Mouse (Mus musculus) lung, embryonic 16.5 days (tissue): ENCODE data around the gene Csnk2a1. TPM values are rescaled to one million over a fixed set of nuclear protein-coding genes. Genes with fewer than 3 reads are reported as not detected.

Experiments
- ATAC-seq: fragments of 200-750 bp; cut with Nextera tagmentation; 2 replicates; pipeline ENCODE4 v1.8.0; 2017; ENCODE audit warnings: low read depth, mild to moderate bottlenecking, moderate library complexity
- H3K27ac ChIP-seq: fragments of 300-500 bp; sonication (generic); 2 replicates; pipeline ENCODE4 v1.5.1; 2014; ENCODE audit warnings: mild to moderate bottlenecking, control low read depth, low read length
- H3K27me3 ChIP-seq: fragments of 300-500 bp; sonication (generic); 2 replicates; pipeline ENCODE4 v1.6.1; 2014; ENCODE audit warnings: low read depth, low read length, mixed read lengths; ENCODE audit not compliant: control insufficient read depth, insufficient read depth
- H3K36me3 ChIP-seq: fragments of 300-500 bp; sonication (generic); 2 replicates; pipeline ENCODE4 v1.6.1; 2014; ENCODE audit warnings: low read length; ENCODE audit not compliant: control insufficient read depth, insufficient read depth
- H3K4me1 ChIP-seq: fragments of 300-500 bp; sonication (generic); replicated peaks from 2 replicates; pipeline ENCODE4 v1.6.1; 2014; ENCODE audit warnings: low read length, mixed read lengths; ENCODE audit not compliant: control insufficient read depth, insufficient read depth
- H3K4me2 ChIP-seq: fragments of 300-500 bp; sonication (generic); 2 replicates; pipeline ENCODE4 v1.6.1; 2014; ENCODE audit warnings: low read depth, low read length, control low read depth
- H3K4me3 ChIP-seq: fragments of 300-500 bp; sonication (generic); 2 replicates; pipeline ENCODE4 v1.5.1; 2014; ENCODE audit warnings: mild to moderate bottlenecking, low read length, control low read depth
- H3K9ac ChIP-seq: fragments of 300-500 bp; sonication (generic); 2 replicates; pipeline ENCODE4 v1.6.1; 2014; ENCODE audit warnings: low read length, control low read depth
- H3K9me3 ChIP-seq: fragments of 300-500 bp; sonication (generic); 2 replicates; pipeline ENCODE4 v1.6.1; 2016; ENCODE audit warnings: low read length; ENCODE audit not compliant: control insufficient read depth
- whole genome bisulfite sequencing: fragments of 180-500 bp; shearing (Covaris S2); extraction: QIAGEN DNeasy Blood & Tissue Kit; methylation state at CpG from one replicate; pipeline ENCODE4 v1.1.7; 2014; 5-methylcytosine and 5-hydroxymethylcytosine counted together
- polyA plus RNA-seq: library from polyadenylated mRNA; unstranded; fragments of >200 nt; fragmentation: Nextera tagmentation; extraction: Ambion mirVana; gene quantifications from 2 replicates; pipeline ENCODE4 v1.2.1, GENCODE M21; 2015

The Csnk2a1 gene
- polyA plus RNA-seq, 1 experiment from 2014 or later: 84.4 TPM

- ATAC-seq: no peak
- no peaks in the 10 kb centered on the region for H3K9me3 ChIP-seq
- no peak overlapping the region for H3K27ac ChIP-seq
- no peak overlapping the region for H3K4me3 ChIP-seq
- H3K36me3 ChIP-seq: no peaks in the 10 kb centered on the region
- H3K4me1 ChIP-seq: peaks cover 16% of the 10 kb centered on the region
- H3K9ac ChIP-seq: no peak overlapping the region
- no peak overlapping the region for H3K4me2 ChIP-seq
- 68% methylated on average over 8 of the region's 8 CpGs for WGBS
- H3K27me3 ChIP-seq: no peaks in the 10 kb centered on the region
Measured at GRCm38 (mm10) chr2:152223521-152224300, 2.9 kb upstream of the Csnk2a1 start.

GRCm38 (mm10) chr2:152225536-152225935, 1.1 kb upstream of the Csnk2a1 start:
- no peak overlapping the region for H3K27ac ChIP-seq
- H3K36me3 ChIP-seq: peaks cover 3% of the 10 kb centered on the region; the same call in 1 of the 2 replicates
- H3K9me3 ChIP-seq: no peaks in the 10 kb centered on the region
- H3K9ac ChIP-seq: peak overlapping the region; percentile 64
- H3K4me1 ChIP-seq: peaks cover 17% of the 10 kb centered on the region
- H3K4me2 ChIP-seq: peak overlapping the region; percentile 69
- WGBS: 67% methylated on average over 7 of the region's 7 CpGs
- no peak overlapping the region; the same call in 1 of the 2 replicates for H3K4me3 ChIP-seq
- no peaks in the 10 kb centered on the region for H3K27me3 ChIP-seq
- no peak for ATAC-seq

GRCm38 (mm10) chr2:152227051-152227481, 427 bp downstream of the Csnk2a1 start:
- Histone ChIP-seq H3K9ac (peak overlapping the region; percentile 85), H3K9me3 (no peaks in the 10 kb centered on the region), H3K36me3 (peaks cover 3% of the 10 kb centered on the region; the same call in 1 of the 2 replicates), H3K27me3 (no peaks in the 10 kb centered on the region), H3K4me3 (peak overlapping the region; percentile 73), H3K27ac (peak overlapping the region; percentile 96), H3K4me1 (peaks cover 17% of the 10 kb centered on the region), H3K4me2 (peak overlapping the region; percentile 78)
- peak; percentile 83 for ATAC-seq
- 0% methylated on average over 38 of the region's 38 CpGs for WGBS

- Histone ChIP-seq H3K4me2 (no peak overlapping the region), H3K27me3 (no peaks in the 10 kb centered on the region), H3K36me3 (peaks cover 3% of the 10 kb centered on the region; the same call in 1 of the 2 replicates), H3K27ac (no peak overlapping the region), H3K9ac (no peak overlapping the region), H3K9me3 (no peaks in the 10 kb centered on the region), H3K4me3 (no peak overlapping the region), H3K4me1 (peaks cover 17% of the 10 kb centered on the region)
- no peak for ATAC-seq
Measured at GRCm38 (mm10) chr2:152230046-152230445, 3.4 kb downstream of the Csnk2a1 start.

- ATAC-seq: no peak
- WGBS: 74% methylated on average over 1 of the region's 1 CpGs
- H3K27ac ChIP-seq: no peak overlapping the region
Measured at GRCm38 (mm10) chr2:152237926-152238325, 11.3 kb downstream of the Csnk2a1 start.

GRCm38 (mm10) chr2:152240580-152240979, 13.9 kb downstream of the Csnk2a1 start:
- Histone ChIP-seq H3K4me2 (no peak overlapping the region), H3K9ac (no peak overlapping the region), H3K27me3 (no peaks in the 10 kb centered on the region), H3K36me3 (peaks cover 18% of the 10 kb centered on the region; the same call in 1 of the 2 replicates), H3K27ac (no peak overlapping the region), H3K4me1 (no peaks in the 10 kb centered on the region), H3K9me3 (no peaks in the 10 kb centered on the region), H3K4me3 (no peak overlapping the region)
- 30% methylated on average over 2 of the region's 2 CpGs for WGBS
- no peak for ATAC-seq

More at GRCm38 (mm10) chr2:152237926-152238325, 11.3 kb downstream of the Csnk2a1 start:
- Histone ChIP-seq H3K4me1 (no peaks in the 10 kb centered on the region), H3K36me3 (peaks cover 18% of the 10 kb centered on the region; the same call in 1 of the 2 replicates), H3K27me3 (no peaks in the 10 kb centered on the region), H3K4me3 (no peak overlapping the region), H3K9me3 (no peaks in the 10 kb centered on the region), H3K9ac (no peak overlapping the region), H3K4me2 (no peak overlapping the region)

- H3K4me2 ChIP-seq: no peak overlapping the region
- H3K9me3 ChIP-seq: no peaks in the 10 kb centered on the region
- H3K27me3 ChIP-seq: no peaks in the 10 kb centered on the region
- H3K9ac ChIP-seq: no peak overlapping the region
- ATAC-seq: no peak
- H3K4me3 ChIP-seq: no peak overlapping the region
- WGBS: 85% methylated on average over 1 of the region's 1 CpGs
- no peak overlapping the region for H3K27ac ChIP-seq
- 0 out of 2 replicates have a peak, but pooled peaks cover 2% of the 10 kb centered on the region for H3K4me1 ChIP-seq
- H3K36me3 ChIP-seq: peaks cover 12% of the 10 kb centered on the region
Measured at GRCm38 (mm10) chr2:152247213-152247612, 20.6 kb downstream of the Csnk2a1 start.

GRCm38 (mm10) chr2:152250511-152250910, 23.9 kb downstream of the Csnk2a1 start:
- no peaks in the 10 kb centered on the region for H3K9me3 ChIP-seq
- peaks cover 25% of the 10 kb centered on the region for H3K36me3 ChIP-seq
- H3K4me2 ChIP-seq: no peak overlapping the region
- H3K27me3 ChIP-seq: no peaks in the 10 kb centered on the region
- H3K27ac ChIP-seq: no peak overlapping the region
- H3K4me1 ChIP-seq: 0 out of 2 replicates have a peak, but pooled peaks cover 2% of the 10 kb centered on the region
- no peak overlapping the region for H3K9ac ChIP-seq
- no peak overlapping the region for H3K4me3 ChIP-seq
- ATAC-seq: no peak
- WGBS: 44% methylated on average over 2 of the region's 4 CpGs

GRCm38 (mm10) chr2:152259739-152260138, 33.1 kb downstream of the Csnk2a1 start:
- no peak overlapping the region for H3K27ac ChIP-seq
- no peak overlapping the region for H3K4me2 ChIP-seq
- H3K27me3 ChIP-seq: no peaks in the 10 kb centered on the region
- H3K4me1 ChIP-seq: no peaks in the 10 kb centered on the region
- H3K9me3 ChIP-seq: no peaks in the 10 kb centered on the region
- no peak overlapping the region for H3K4me3 ChIP-seq
- 89% methylated on average over 1 of the region's 1 CpGs for WGBS
- peaks cover 43% of the 10 kb centered on the region for H3K36me3 ChIP-seq
- H3K9ac ChIP-seq: no peak overlapping the region
- ATAC-seq: no peak
